Mouse (Mus musculus) forebrain, embryonic 15.5 days (tissue): ENCODE measurements around the gene St6galnac4. TPM values are rescaled to one million over a fixed set of nuclear protein-coding genes. Genes with fewer than 3 reads are reported as not detected.

Experiments
- ATAC-seq: fragments of 200-750 bp; cut with Nextera tagmentation; replicated peaks from 2 replicates; pipeline ENCODE4 v1.8.0; 2017; ENCODE audit warnings: mild to moderate bottlenecking, moderate TSS enrichment, moderate library complexity
- H3K27ac ChIP-seq: fragments of 300-500 bp; sonication (generic); replicated peaks from 2 replicates; pipeline ENCODE4 v1.5.1; 2015; ENCODE audit warnings: mild to moderate bottlenecking, inconsistent platforms
- H3K27me3 ChIP-seq: fragments of 300-500 bp; sonication (generic); 2 replicates; pipeline ENCODE4 v1.6.1; 2015; ENCODE audit warnings: inconsistent platforms
- H3K36me3 ChIP-seq: fragments of 300-500 bp; sonication (generic); 2 replicates; pipeline ENCODE4 v1.6.1; 2015; ENCODE audit warnings: mild to moderate bottlenecking, inconsistent platforms
- H3K4me1 ChIP-seq: fragments of 300-500 bp; sonication (generic); 2 replicates; pipeline ENCODE4 v1.6.1; 2015; ENCODE audit warnings: inconsistent platforms
- H3K4me2 ChIP-seq: fragments of 300-500 bp; sonication (generic); replicated peaks from 2 replicates; pipeline ENCODE4 v1.6.1; 2015; ENCODE audit warnings: mild to moderate bottlenecking, inconsistent platforms
- H3K4me3 ChIP-seq: fragments of 300-500 bp; sonication (generic); 2 replicates; pipeline ENCODE4 v1.5.1; 2015; ENCODE audit warnings: mild to moderate bottlenecking, inconsistent platforms
- H3K9ac ChIP-seq: fragments of 300-500 bp; sonication (generic); replicated peaks from 2 replicates; pipeline ENCODE4 v1.6.1; 2015; ENCODE audit warnings: mild to moderate bottlenecking, inconsistent platforms
- H3K9me3 ChIP-seq: fragments of 300-500 bp; sonication (generic); 2 replicates; pipeline ENCODE4 v1.6.1; 2016; ENCODE audit warnings: inconsistent platforms
- WGBS: fragments of 180-500 bp; shearing (Covaris S2); methylation state at CpG from one replicate; pipeline ENCODE4 v1.1.7; 2015; ENCODE audit warnings: mixed read lengths; 5-methylcytosine and 5-hydroxymethylcytosine counted together
- polyA plus RNA-seq: library from polyadenylated mRNA; unstranded; fragments of >200 nt; fragmentation: Nextera tagmentation; extraction: Ambion mirVana; gene quantifications from 2 replicates; pipeline ENCODE4 v1.2.1, GENCODE M21; 2015

Gene St6galnac4
- polyA plus RNA-seq, 1 experiment from 2014 or later: 26.4 TPM

DNA sequence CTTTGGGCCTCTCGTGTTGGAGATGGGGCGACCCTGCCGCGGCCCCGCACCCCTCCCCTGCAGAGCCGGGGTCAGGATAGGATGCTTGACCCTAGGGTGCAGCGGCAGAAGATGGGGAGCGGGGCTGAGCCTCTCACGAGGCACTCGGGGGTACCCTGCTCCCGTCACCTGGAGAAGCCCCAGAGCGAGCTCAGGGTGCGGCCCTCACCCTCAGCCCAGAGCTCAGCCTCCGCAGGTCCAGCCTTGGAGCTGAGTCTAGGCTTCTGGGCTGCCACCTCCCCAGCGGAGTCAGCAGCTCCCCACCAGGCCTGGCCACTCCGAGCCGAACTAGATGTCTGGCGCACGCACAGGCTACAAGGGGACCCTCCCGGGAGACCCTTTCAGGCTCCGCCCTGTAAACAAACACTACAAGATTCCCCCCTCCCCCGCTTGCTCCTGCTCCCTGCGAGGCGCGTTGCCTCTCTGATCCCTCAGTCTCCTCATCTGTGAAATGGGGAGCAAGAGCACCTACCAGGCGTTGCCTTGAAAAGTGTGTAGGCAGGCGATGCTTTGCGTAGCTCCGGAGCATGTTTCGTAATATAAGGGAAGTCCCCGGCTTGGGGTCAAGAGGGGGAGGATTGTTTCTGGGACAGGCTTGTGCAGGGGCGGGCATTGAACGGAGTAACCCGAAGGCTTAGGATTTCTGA is 20.5 kb downstream of the St6galnac4 start:
- no peaks in the 10 kb centered on the region for H3K27me3 ChIP-seq
- H3K9ac ChIP-seq: peak overlapping the region; percentile 79
- H3K4me3 ChIP-seq: peak overlapping the region; percentile 82
- H3K4me2 ChIP-seq: peak overlapping the region; percentile 93
- no peak overlapping the region for H3K27ac ChIP-seq
- H3K9me3 ChIP-seq: no peaks in the 10 kb centered on the region
- no peaks in the 10 kb centered on the region for H3K36me3 ChIP-seq
- peak; percentile 55 for ATAC-seq
- 7% methylated on average over 34 of the region's 34 CpGs for WGBS
- H3K4me1 ChIP-seq: peaks cover 31% of the 10 kb centered on the region

DNA sequence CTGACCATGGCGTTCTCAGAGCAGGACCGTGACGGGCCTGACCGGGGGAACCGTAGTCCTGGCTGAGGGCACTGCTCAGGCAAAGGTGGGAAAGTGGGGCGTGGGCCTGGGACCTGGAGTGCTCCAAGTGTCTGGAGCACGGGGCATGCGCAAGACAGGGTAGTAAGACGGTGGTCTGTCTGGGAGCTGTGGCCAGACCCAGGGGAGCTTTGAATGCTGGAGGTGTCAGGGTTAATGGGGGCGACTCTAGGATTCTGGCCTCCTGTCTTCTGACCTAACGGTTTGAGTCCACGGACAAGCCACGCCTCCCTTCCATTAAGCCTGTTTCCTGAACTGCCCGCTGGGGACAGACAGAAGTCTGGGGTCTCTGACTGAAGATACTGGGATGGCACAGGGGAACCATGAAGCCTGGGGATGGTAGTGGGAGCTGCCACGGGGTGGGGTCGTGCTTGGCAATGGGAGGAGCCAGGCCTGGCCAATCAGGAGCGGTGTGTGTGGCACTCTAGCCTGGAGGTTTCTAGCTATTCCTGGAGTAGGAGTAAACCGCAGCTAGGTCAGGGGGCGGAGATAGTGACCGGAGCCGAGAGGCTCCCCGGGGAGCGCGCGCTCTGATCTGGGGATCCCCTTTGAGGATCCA is 21.4 kb downstream of the St6galnac4 start:
- Histone ChIP-seq H3K4me2 (peak overlapping the region; percentile 93), H3K9me3 (no peaks in the 10 kb centered on the region), H3K27ac (no peak overlapping the region), H3K4me3 (peak overlapping the region; percentile 82), H3K36me3 (no peaks in the 10 kb centered on the region), H3K4me1 (peaks cover 27% of the 10 kb centered on the region), H3K9ac (no peak overlapping the region), H3K27me3 (no peaks in the 10 kb centered on the region)
- 10% methylated on average over 25 of the region's 25 CpGs for WGBS
- 0 out of 2 replicates have a peak, but pooled peaks have one; percentile 18 for ATAC-seq

DNA sequence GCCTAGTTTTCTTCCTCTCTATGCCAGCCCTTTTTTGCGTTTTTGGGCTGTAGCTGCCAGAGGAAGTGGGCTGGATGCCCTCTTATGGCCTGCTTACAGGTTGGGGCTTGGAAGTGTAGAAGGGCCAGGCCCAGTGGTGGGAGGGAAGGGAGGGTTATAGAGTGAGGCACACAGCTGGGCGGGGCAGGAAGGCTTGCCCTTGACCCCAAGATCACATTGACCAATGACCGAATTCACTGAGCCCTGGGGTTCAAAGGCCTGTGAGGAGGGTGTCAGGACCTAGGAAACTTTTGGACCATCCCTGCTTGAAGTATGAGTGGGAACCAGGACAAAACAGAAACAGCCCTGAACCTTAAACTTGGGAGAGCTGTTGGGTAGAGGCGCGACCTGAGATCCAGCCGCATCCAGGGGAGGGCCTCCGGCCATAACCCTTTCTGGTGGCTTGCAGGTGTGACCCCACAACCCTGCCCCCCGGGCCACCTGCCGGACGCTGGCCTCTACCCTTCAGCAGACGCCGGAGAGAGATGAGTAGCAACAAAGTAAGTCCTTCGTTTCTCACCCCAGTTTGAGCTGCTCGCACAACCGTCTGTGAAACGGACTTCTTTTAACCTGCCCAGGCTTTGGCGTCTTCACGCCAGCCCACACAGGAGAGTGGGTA is 22.0 kb downstream of the St6galnac4 start:
- Histone ChIP-seq H3K27me3 (no peaks in the 10 kb centered on the region), H3K9ac (no peak overlapping the region), H3K9me3 (no peaks in the 10 kb centered on the region), H3K4me1 (peaks cover 27% of the 10 kb centered on the region), H3K4me3 (peak overlapping the region; percentile 82), H3K36me3 (no peaks in the 10 kb centered on the region), H3K27ac (no peak overlapping the region), H3K4me2 (peak overlapping the region; percentile 93)
- ATAC-seq: no peak
- WGBS: 50% methylated on average over 18 of the region's 18 CpGs

DNA sequence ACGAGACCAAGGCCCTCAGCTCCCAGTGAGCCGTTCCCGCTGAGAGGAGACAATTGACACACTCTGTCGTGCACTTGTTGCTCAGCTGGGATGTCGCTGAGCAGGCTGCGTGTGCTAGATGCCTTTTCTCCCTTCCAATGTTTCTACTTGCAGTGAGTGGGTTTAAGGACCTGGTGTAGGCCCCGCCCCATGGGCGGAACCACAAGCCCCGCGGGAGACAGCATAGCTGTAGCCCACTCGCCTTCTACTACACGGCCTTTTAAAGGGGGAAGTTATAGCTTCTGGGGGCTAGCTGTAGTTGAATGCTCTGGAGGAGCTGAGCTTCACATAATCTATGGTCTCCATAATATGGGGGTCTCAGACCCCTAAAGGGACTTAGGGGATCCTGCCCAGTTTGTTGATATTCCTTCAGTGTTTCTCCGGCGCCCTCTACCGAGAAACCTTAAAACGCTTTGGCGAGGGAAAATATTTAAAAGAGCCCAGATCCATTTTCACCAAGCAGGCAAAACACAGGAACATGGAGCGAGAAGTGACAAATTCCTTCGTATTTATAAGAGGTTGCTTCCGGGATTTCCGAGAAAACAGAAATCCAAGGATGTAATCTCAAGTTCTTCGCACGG is 23.8 kb downstream of the St6galnac4 start:
- Histone ChIP-seq H3K27me3 (no peaks in the 10 kb centered on the region), H3K36me3 (no peaks in the 10 kb centered on the region), H3K4me3 (peak overlapping the region; percentile 37), H3K9me3 (no peaks in the 10 kb centered on the region), H3K4me1 (peaks cover 27% of the 10 kb centered on the region), H3K27ac (no peak overlapping the region), H3K9ac (no peak overlapping the region), H3K4me2 (peak overlapping the region; percentile 42)
- ATAC-seq: no peak
- WGBS: 15% methylated on average over 23 of the region's 23 CpGs

- Histone ChIP-seq H3K4me1 (peaks cover 20% of the 10 kb centered on the region), H3K36me3 (no peaks in the 10 kb centered on the region), H3K9ac (no peak overlapping the region), H3K27me3 (no peaks in the 10 kb centered on the region), H3K9me3 (no peaks in the 10 kb centered on the region), H3K4me2 (no peak overlapping the region), H3K27ac (no peak overlapping the region), H3K4me3 (no peak overlapping the region)
- whole genome bisulfite sequencing: 76% methylated on average over 26 of the region's 26 CpGs
- no peak for ATAC-seq
Observed at GRCm38 (mm10) chr2:32612274-32612673, 25.4 kb downstream of the St6galnac4 start.

DNA sequence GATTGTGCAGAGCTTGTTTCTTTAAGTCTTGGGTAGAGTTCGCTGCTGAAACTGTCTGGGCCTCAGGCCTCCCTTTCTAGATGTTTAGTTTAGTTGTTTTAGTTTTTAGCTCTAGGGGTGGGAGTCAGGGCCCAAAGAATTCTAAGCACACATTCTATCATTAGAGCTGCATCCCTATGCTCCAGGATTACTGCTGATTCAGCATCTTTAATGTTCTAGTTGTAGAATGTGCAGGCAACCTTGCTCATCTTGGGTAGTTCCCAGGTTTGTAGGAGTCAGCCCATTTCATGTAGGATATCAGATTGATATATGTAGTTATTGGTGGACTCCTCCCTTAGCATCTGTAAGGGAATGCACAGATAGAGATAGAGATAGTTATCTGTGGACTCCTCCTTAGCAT is 30.2 kb downstream of the St6galnac4 start:
- no peaks in the 10 kb centered on the region for H3K27me3 ChIP-seq
- no peak for ATAC-seq
- no peaks in the 10 kb centered on the region for H3K9me3 ChIP-seq
- 0 out of 2 replicates have a peak, but pooled peaks cover 9% of the 10 kb centered on the region for H3K4me1 ChIP-seq
- no peak overlapping the region for H3K4me2 ChIP-seq
- H3K36me3 ChIP-seq: no peaks in the 10 kb centered on the region
- H3K9ac ChIP-seq: no peak overlapping the region
- WGBS: 91% methylated on average over 1 of the region's 1 CpGs
- no peak overlapping the region for H3K27ac ChIP-seq
- H3K4me3 ChIP-seq: no peak overlapping the region

- H3K36me3 ChIP-seq: no peaks in the 10 kb centered on the region
- ATAC-seq: no peak
- no peak overlapping the region for H3K4me2 ChIP-seq
- H3K4me3 ChIP-seq: no peak overlapping the region
- no peaks in the 10 kb centered on the region for H3K9me3 ChIP-seq
- H3K9ac ChIP-seq: no peak overlapping the region
- no peaks in the 10 kb centered on the region for H3K27me3 ChIP-seq
- H3K27ac ChIP-seq: no peak overlapping the region
- 94% methylated on average over 4 of the region's 4 CpGs for WGBS
- 0 out of 2 replicates have a peak, but pooled peaks cover 9% of the 10 kb centered on the region for H3K4me1 ChIP-seq
Observed at GRCm38 (mm10) chr2:32617601-32618000, 30.7 kb downstream of the St6galnac4 start.

- Histone ChIP-seq H3K9me3 (no peaks in the 10 kb centered on the region), H3K4me1 (0 out of 2 replicates have a peak, but pooled peaks cover 9% of the 10 kb centered on the region), H3K9ac (no peak overlapping the region), H3K27ac (no peak overlapping the region), H3K36me3 (no peaks in the 10 kb centered on the region), H3K27me3 (no peaks in the 10 kb centered on the region), H3K4me3 (no peak overlapping the region), H3K4me2 (no peak overlapping the region)
- ATAC-seq: no peak
- WGBS: 73% methylated on average over 9 of the region's 9 CpGs
Observed at GRCm38 (mm10) chr2:32618051-32618450, 31.2 kb downstream of the St6galnac4 start.

DNA sequence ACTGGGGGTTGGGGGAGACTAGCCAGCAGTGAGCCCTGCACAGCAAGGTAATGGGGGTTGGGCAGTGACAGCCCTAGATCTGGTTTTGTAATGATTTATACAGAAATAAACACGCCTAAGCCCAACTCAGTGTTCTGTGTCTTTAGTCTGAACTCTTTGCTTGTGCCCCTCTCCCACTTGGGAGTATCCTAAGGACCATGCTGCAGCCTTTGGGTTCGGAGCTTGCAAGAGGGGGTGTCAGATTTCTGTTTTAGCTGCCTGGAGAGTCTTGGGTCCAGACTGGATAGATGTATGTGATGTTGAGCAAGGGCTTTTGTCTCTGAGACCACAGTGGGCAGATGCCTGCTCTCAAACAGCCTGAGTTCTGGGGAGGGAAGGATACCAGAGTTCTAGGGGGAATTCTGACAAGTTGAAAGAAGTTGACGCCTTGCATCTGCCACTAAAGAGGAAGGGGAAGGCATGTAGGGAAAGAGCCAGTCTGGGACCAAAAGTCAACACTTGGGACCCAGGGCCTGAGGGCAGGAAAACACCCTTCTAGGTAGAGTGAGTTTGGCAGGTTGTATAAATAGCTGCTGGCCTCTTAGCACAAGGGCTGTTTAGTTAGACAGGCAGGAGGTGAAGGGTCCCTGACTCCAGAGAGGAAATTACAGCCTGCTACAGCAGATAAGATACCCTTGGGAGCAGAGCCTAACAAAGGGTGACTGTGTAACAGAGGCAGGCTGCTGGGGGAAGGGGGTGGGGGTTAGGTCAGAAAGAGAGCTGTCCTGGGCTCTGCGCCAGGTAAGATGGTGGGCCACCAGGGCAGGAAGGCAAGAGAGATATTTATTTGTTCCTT is 34.0 kb downstream of the St6galnac4 start:
- Histone ChIP-seq H3K27ac (no peak overlapping the region), H3K4me1 (peaks cover 23% of the 10 kb centered on the region), H3K9me3 (no peaks in the 10 kb centered on the region), H3K4me2 (no peak overlapping the region), H3K36me3 (no peaks in the 10 kb centered on the region), H3K27me3 (no peaks in the 10 kb centered on the region), H3K4me3 (no peak overlapping the region), H3K9ac (no peak overlapping the region)
- 38% methylated on average over 4 of the region's 4 CpGs for WGBS
- ATAC-seq: no peak

DNA sequence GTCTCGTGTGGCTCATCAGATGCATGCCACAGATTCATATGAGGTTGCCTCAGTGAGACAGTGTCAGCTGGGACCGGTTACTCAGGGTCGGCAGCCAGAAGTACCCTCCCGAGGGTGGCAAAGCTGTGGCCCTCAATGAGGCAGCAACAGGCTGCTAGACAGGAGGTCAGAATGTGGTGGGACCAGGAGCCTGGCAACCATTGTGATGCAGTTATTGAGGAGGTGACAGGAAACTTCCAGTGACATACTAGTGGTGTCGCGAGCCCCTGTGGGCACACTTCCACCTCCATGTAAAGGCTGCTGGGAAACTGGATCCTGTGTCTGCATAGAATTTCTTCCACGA is 34.6 kb downstream of the St6galnac4 start, which contains the start of gene Ak1:
Ak1 (plus strand) TSS at position 242 of the 343 bp plus-strand sequence.
- no peak for ATAC-seq
- Histone ChIP-seq H3K4me1 (peaks cover 29% of the 10 kb centered on the region), H3K27me3 (no peaks in the 10 kb centered on the region), H3K9me3 (no peaks in the 10 kb centered on the region), H3K4me2 (no peak within 1 kb of the TSS), H3K27ac (no peak within 1 kb of the TSS), H3K9ac (no peak within 1 kb of the TSS), H3K36me3 (no peaks in the 10 kb centered on the region), H3K4me3 (no peak within 1 kb of the TSS)
- WGBS: 43% methylated on average over 7 of the region's 7 CpGs

- Histone ChIP-seq H3K36me3 (no peaks in the 10 kb centered on the region), H3K4me3 (no peak overlapping the region), H3K27ac (no peak overlapping the region), H3K27me3 (no peaks in the 10 kb centered on the region), H3K9me3 (no peaks in the 10 kb centered on the region), H3K4me1 (peaks cover 51% of the 10 kb centered on the region), H3K4me2 (no peak overlapping the region), H3K9ac (no peak overlapping the region)
- WGBS: 83% methylated on average over 5 of the region's 5 CpGs
- no peak for ATAC-seq
Observed at GRCm38 (mm10) chr2:32624111-32624748, 37.3 kb downstream of the St6galnac4 start.
